Mouse (Mus musculus) cerebellum, adult (tissue): Measurements from ENCODE around the gene Nup107.

Experiments
- ATAC-seq: cut with Nextera tagmentation; 2 replicates; pipeline ENCODE4 v1.9.2; 2017; ENCODE audit warnings: mild to moderate bottlenecking, moderate library complexity, mixed read lengths; ENCODE audit not compliant: insufficient number of reproducible peaks, low FRiP score, low TSS enrichment

The Nup107 gene

DNA sequence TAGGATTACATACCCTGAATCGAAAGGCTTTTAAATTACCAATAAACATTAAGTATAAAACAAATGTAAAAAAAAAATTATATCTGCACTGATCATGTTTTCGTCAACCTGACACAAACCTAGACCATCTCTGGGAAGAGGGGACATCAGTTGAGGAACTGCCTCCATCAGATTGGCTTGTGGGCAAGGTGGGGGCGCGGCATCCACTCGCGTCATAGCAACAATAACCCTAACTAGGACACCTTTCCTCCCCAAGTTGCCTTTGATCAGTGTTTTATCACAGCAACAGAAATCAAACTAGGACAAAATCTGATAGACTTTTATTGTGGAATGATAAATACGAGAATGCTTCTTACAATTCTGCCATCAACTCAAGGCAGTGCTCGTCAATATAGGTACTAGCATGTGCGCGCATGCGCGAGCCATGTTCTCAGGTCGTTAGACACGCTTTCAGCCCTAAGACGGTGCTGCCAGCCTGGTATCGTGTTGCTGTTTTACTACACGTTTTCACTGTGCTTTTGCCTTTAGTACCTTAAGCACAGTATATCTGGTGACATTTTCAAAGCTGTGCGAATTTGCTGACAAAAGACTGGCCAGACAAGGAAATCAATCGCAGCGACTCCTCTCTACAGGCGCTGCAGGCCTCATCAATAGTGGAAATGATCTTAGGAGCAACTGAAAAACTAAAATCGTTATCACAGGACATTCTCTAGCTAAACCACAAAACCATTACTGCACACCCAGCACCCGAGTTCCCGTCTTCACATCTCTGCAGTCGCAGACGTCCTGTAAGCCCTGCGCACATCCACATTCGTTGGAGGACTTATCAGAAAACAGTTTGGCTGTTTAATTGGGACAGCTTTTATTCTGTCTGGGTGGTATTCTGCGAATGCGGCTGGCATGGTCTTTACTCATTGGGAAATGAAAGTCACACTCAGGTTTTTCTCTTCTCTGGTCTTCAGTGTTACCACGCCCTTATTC, 11.7 kb upstream of the Nup107 start:
- ATAC-seq = no peak

GRCm38 (mm10) chr10:117801886-117802285, 9.4 kb upstream of the Nup107 start:
- no peak for ATAC-seq

- ATAC-seq = no peak
Observed at GRCm38 (mm10) chr10:117799806-117800205, 7.3 kb upstream of the Nup107 start.

DNA sequence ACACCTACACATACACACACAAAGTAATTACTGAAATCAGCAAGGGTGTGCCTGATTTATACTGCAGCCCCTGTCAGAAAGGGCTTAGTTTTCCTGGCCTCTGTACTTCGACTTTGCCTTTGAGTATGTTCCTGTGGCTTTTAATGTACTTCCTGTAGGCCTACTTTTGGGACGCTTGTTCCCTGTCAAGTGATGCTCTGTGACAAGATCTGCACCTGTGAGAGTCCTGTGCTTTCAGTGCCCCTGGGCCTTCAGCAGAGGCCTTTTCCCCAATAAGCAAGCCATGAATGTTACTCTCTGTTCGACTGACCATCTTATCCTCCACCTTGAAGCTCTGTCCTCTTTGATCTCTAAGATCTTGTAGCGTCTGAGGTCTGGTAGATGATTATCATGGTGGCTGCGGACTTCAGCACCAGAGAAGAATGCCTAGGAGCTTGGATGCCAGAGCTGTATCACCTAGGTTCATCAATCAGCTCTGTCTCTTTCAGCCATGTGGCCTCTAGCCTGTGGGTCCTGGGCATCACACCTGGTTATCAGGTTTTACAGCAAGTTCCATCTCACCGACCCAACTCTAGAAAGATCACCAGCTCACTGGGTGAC, 6.0 kb upstream of the Nup107 start:
- no peak for ATAC-seq

- no peak for ATAC-seq
Observed at GRCm38 (mm10) chr10:117797684-117798083, 5.2 kb upstream of the Nup107 start.

DNA sequence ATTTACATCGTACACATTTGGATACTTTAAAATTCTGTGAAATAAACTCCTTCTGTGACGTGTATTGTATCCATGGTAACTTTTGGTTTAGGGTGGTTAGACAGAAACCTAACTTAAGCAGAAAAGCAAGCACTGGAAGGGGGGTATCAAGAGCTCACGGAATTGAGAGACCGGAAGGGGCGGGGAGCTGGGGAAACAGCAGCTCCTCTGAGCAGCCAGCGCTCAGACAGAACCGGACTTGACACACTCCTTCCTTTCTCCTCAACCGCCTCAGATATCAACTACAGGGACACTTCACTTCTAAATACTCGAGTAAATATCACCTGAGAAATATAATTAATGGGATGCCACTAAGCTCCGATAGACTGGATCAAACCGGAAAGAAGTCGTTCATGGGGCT, 4.6 kb upstream of the Nup107 start:
- no peak for ATAC-seq

GRCm38 (mm10) chr10:117796181-117796580, 3.7 kb upstream of the Nup107 start:
- no peak for ATAC-seq

DNA sequence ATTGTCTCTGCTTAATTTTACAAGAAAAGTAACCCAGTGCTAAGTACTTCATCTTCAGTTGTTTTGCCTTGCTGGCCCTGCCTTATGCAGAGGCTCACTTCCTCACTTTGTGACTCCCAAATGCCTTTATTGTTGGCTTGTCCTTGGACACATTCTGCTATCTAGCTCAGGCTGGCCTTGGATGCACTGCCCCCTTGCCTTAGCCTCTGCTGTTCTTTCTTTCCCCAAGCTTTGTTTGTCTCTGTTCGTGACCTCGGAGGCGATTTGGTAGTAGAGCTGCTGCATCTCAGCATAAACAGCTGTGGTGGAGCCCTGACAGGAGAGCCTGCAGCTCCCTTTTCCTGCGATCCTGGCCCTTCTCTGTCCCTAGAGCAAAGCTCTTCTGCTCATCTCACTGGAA, 2.7 kb upstream of the Nup107 start:
- no peak for ATAC-seq

- ATAC-seq = no peak
Observed at GRCm38 (mm10) chr10:117793436-117794030, 1.0 kb upstream of the Nup107 start.

- no peak for ATAC-seq
Observed at GRCm38 (mm10) chr10:117791171-117791470, 1.4 kb downstream of the Nup107 start.

GRCm38 (mm10) chr10:117790421-117791170, 1.9 kb downstream of the Nup107 start:
- ATAC-seq = no peak

GRCm38 (mm10) chr10:117790011-117790410, 2.5 kb downstream of the Nup107 start:
- ATAC-seq = no peak

- ATAC-seq = no peak
Observed at GRCm38 (mm10) chr10:117784646-117785045, 7.9 kb downstream of the Nup107 start.

DNA sequence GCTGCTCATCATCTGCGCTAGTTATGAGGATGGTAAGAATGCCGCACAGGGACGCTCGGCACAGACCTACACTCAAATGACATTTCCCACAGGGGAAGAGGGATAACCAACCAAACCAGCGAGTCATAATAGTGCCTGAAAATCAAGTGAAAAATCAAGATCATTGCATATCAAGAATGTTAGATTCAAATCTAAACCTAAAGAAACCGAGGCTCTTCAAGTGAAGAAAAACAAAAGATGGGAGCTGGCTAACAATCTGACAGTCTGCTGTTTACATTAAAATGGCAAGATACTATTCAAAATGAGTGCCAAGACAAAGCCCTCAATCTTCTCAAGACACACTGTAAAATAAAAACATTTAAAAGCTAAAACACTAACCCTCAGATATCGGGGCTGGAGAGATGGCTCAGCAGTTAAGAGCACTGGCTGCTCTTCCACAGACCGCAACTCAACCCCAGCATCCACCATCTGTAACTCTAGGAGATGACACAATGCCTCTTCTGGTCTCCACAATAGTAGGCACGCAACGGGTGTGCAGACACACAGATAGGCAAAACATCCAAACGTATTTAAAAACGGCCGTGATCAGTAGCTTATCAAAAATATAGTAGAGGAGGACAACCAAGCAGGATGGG, 8.6 kb downstream of the Nup107 start:
- no peak for ATAC-seq

DNA sequence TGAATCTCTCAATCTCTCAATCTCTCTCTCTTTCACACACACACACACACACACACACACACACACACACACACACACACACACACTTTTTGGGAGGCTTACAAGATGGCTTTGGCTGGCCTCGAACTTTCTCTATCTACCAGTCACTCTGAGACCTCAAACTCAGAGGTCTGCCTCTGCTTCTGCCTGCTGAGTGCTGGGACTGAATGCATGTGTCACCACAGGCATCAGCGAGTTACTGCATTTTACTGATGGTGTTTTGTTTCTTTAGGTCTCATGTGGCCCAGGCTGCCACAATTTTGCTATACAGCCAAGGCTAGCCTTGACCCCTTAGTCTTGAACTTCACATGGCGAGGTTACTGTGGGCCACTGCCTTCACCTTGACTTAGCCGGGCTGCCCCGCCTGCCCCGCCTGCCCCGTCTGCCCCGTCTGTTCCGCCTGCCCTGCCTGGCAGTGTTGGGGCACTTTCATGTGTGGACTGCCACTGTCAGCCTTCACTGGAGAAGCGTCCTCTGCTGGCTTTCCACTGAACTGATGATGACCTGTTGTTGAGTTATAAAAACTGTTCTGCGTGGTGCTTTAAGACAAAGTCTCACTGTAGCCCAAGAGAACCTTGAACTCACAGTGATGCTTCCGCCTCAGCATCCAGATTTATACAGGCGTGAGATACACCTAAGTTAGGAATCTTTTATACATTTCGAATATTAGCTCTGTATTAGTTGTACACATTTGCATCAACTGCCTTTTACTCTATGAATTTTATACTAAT, 9.8 kb downstream of the Nup107 start:
- ATAC-seq = no peak

DNA sequence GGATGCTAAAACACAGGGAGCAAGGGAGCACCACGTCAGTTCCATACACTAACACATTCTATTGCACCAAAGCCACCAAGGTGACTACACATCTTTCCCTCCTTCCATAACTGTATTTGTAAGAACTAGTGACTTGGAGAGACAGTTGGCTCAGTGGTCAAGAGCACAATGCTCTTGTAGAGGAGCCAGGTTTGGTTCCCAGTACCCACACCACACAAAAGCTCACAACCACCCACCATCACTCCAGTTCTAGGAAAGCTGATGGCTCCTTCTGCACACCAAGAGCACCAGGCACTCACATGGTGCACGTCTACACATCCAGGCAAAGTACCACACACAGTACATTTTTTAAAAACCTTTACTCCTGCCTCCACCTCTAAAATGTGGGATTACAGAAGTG, 10.4 kb downstream of the Nup107 start:
- no peak for ATAC-seq

DNA sequence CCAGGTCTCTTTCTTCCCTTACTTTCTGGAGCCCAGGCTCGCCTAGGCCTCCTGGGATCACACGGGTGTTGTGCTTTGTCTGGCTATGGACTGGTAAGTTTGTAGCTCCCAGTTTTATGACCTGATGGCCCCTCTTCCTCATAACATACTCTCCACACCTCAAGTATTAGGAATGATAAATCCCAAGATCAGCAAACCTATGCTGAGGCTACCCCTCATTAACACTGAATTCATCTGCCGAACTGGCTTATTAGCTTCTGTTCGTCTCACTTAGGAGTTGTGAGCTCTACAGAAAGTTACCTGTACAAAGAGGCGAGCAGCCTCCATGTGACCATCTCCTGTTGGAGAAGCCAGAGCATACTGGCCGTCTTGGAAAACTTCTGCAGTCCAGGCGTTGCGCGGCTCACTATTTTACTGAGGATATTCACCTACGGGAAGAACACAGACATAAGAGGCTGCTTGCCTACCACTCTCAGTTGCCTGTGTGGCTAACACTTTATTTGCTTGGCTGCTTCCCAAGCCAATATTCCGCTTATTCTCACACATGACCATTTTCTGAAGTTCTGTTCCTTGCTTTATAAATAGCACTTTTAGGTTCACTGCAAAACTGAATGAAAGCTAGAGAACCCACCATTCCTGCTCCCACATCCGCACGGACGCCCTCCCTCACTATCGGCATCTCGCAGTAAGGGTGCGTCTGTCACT, 11.3 kb downstream of the Nup107 start:
- ATAC-seq = no peak

DNA sequence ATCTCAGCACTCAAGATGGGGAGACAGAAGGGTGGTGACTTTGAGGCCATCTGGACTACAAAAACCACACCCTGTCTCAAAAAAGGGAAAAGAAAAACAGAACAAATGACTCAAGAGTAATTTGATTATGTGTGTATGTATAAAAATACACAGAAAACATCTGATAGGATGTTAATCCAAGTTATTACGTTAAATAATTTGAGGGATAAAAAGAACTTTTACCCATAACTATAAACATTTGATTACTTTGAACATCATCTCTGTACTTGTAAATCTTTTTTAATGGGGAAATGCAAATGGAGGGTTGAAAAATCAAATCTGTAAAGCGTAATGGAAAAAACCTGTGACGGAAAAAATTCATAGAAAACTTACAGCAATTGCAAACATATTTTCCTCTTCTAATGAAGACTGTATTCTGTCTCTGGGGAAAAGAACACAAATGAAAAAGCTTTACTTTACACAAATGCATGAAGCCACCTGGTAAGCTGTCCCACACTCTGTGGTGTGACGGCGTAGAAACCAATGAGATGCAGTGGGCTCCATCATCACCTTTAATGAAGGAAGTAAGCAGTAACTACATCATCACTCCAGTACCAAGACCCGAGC, 12.1 kb downstream of the Nup107 start:
- no peak for ATAC-seq
